ENCODE assay signal across 8 mouse cellular contexts in genomic region chr17:69672530-69672929, GRCm38 (mm10).
DNase-seq lines count a peak whose midpoint lies in the region; ATAC-seq lines count a peak whose summit lies in the region.

No protein-coding gene starts in this region.

- ATAC-seq in frontal cortex, adult (ENCODE audit: low TSS enrichment): peak; percentile 70
- ATAC-seq in megakaryocyte-erythroid progenitor cell, adult 5-6 weeks (replicated peaks; ENCODE audit: low FRiP score, low TSS enrichment, poor library complexity, severe bottlenecking): no peak

- DNase-seq in kidney, adult 18-20 months: peak; percentile 56
- DNase-seq in kidney, postnatal 14 days: no peak
- peak; percentile 76 for DNase-seq in adrenal gland, postnatal 14 days
- peak; percentile 60 for DNase-seq in layer of hippocampus, adult 9-11 months
- DNase-seq in right cerebral cortex, adult 2 months (ENCODE audit: low spot score in 2 of 2): peak; percentile 33 to 58
- DNase-seq in lung, postnatal 10 days: no peak

Comparison
In these comparisons a context has a peak if more than half of its experiments do, and no peak if none do; other contexts are left out.
1. DNase-seq: peak in kidney, adult 18-20 months (single experiment), adrenal gland, postnatal 14 days (single experiment), layer of hippocampus, adult 9-11 months (single experiment) and right cerebral cortex, adult 2 months (2 of 2); none in kidney, postnatal 14 days (single experiment) and lung, postnatal 10 days (single experiment).